Mouse (Mus musculus) Muller cell, postnatal 12 days (primary cell): ENCODE data around the gene Wwtr1.

Source experiments
- DNase-seq: peaks from one replicate; pipeline ENCODE4 v3.0.0-alpha.2; 2015; ENCODE audit errors: inconsistent ontology term

Wwtr1 gene

DNA sequence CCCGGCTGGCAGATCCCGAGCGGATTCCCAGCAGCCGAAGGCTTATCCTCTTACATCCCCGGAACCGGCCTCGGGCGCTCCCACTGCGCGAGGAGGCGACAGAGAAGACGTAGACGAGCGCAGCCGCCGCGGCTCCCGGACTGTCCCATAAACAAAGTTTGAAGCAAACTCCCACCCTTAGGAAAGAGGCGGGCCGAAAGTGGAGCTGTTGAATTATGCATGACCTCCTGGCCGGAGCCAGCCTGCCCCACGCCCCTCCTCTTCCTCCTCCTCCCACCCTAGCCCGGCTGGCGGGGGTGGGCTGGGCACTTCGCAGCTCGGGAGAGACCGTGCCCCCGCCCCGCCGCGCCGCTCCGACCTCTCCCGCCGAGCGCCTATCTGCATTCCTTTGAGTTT, at the start of gene Wwtr1:
Wwtr1 (minus strand) TSS at position 251 of the 396 bp plus-strand sequence.
- peak; percentile 99 for DNase-seq

- DNase-seq = no peak
Observed at GRCm38 (mm10) chr3:57619718-57620117, 44.0 kb upstream of the Wwtr1 start.

DNA sequence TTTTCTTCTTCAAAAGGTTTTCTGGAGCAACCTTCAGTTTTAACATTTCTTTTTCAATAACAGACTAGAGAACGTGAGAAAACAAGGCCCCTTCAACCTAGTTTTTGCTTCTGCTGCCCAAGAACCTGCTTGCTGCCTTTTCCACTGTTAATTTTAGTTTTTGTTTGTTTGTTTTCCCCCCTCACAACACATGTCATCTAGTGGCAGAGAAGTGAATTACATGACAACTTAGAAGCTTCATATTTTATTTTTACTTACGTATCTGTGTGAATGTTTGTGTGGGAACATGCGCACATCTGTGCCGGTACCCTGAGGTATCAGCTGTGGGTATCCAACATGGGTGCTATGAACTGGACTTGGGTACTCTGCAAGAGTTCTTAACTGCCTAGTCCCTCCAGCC, 39.9 kb upstream of the Wwtr1 start:
- DNase-seq = no peak

DNA sequence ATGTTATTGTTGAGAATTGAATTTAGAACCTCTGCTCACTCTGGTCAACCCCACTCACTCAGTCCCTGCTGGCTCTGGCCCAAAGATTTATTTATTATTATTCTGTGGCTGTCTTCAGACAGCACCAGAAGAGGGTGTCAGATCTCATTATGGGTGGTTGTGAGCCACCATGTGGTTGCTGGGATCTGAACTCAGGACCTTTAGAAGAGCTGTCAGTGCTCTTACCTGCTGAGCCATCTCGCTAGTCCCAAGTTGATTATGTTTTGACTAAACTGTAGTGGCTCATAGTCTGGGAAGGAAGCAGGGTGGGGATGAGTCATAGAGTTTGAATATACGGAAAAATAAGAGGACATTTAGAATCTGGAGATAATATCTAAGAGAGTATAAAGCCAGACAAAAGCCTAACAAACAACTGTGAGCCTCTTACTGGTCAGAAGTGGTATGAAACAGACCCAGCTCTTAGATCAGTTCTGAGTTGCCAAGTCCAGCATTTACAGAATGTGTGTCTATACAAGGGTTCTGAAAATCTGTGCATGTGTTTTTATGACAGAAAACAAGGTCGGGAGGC, 36.8 kb upstream of the Wwtr1 start:
- no peak for DNase-seq

DNA sequence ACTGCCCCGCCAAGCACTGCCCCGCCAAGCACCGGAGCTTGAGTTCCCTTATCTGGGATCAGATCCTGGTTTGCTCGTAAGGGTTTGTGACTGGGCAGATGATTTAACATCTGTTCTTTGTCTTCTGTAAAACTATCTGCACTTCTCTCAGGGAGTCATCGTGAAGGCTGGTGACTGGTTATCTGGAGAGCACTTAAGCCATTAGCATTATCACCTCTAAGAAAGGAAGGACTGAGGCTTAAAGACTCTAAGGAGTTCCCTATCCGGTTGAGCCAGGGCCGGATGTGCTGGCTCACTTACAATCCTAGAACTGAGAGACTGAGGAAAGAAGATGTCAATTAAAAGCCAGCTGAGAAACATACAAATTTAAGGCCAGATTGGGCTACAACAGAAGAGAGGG, 36.1 kb upstream of the Wwtr1 start:
- DNase-seq = no peak

DNA sequence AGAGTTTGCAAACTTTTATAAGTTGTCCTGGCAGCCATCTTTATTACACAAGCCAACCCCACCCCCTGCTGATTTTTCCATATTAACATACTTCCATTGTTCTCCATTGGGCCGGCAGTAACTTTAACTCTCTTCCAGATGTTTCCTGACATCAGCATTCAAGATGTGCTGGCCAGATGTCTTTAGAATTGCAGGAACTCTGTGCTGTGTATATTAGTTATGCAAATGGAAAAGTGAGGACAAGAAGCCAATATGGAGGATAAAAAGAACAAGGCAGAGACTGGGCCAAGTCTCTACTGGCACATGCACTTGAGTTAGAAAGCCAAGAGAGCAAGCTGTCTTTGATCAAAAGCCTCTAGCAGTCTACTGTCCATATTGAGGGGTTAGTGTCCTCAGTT, 28.9 kb upstream of the Wwtr1 start:
- DNase-seq = no peak

GRCm38 (mm10) chr3:57603891-57604617, 28.3 kb upstream of the Wwtr1 start:
- no peak for DNase-seq

GRCm38 (mm10) chr3:57602610-57603009, 26.9 kb upstream of the Wwtr1 start:
- no peak for DNase-seq

- DNase-seq = no peak
Observed at GRCm38 (mm10) chr3:57596566-57596965, 20.9 kb upstream of the Wwtr1 start.

GRCm38 (mm10) chr3:57595506-57595905, 19.8 kb upstream of the Wwtr1 start:
- DNase-seq = no peak

- no peak for DNase-seq
Observed at GRCm38 (mm10) chr3:57585967-57586366, 10.3 kb upstream of the Wwtr1 start.

DNA sequence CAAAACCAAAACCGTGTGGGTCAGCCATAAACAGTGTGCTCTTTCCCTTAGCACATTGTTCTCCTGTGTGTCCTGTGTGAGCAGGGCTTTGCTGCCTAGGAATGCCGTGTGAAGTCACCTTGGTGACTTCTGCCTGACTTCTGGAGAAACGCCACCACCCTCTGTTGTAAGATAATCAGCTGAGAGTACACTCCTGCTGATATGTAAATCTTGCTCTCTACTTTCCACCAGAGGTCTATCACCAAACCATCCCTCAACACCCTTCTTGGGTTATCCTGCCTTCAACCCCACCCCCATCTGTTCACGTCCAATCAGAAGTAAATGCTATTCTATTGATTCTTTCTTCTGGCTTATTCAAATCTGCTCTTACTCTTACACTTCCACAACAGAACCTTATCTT, 7.8 kb upstream of the Wwtr1 start:
- DNase-seq = no peak

GRCm38 (mm10) chr3:57580426-57581195, 4.9 kb upstream of the Wwtr1 start:
- no peak for DNase-seq

- DNase-seq = peak; percentile 97
Observed at GRCm38 (mm10) chr3:57576056-57576824, 530 bp upstream of the Wwtr1 start.

DNA sequence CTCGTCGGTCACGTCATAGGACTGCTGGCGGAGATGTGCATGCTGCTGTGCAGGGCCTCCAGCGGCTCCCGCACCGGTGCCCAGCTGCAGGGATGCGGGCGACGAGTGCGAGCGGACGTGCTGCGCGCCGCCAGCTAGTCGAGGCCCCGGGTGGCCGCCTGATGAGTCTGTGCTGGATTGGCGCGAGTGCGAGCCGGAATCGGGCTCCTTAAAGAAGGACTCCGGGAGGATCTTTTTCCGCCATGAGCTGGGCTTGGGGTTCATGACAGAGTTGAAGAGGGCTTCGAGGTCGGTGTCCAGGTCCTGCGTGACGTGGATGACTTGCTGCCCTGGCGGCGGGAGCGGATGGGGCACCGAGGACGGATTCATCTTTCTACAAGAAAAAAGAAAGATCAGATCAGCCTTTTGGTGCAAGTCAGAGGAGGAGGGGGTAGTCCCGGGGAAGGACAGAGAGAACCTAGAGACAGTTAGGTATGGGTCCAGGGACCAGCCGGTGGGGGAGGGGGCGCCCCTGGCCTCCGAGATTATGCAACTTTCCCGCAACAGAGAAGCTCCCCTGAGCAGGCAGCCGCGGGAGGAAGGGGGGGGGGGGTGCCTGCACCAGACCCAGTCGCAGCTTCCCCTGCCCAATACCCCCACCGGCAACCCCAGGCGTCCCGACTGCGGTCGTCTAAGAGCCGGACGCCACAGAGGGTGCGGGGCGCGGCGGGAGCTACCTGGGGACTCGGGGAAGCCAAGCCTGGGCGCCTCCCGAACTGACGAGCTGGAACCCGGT, 638 bp downstream of the Wwtr1 start:
- peak; percentile 53 for DNase-seq

GRCm38 (mm10) chr3:57573898-57574570, 1.7 kb downstream of the Wwtr1 start:
- DNase-seq = peak; percentile 74

DNA sequence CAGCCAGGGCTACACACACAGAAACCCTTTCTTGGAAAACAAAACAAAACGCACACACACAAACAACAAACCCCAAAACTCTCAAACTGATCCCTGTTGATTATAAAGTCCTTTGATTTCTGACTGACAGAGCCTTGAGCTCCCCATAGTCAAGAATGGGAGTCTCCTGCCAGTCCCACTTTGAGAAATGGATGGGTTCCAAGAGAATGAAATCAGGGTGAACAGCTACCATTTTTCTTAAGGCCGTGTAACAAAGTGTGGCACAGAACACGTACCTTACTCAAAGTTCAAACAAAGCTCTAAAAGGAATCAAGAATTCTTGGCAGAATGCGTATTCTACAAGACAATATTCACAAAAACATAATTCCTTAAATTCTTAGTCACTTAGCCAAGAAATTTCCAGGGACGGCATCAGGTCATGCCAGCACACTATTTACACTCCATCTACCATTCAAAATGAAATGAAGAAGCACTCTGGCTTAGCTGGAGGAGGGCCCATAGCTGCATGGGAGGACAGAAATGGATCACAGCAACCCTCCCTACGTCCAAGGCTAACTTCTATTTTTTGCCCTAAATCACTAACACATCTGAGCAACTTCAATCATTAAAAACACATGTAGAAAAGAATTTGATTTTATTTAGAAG, 3.3 kb downstream of the Wwtr1 start:
- peak; percentile 68 for DNase-seq

GRCm38 (mm10) chr3:57566655-57567054, 9.1 kb downstream of the Wwtr1 start:
- no peak for DNase-seq

DNA sequence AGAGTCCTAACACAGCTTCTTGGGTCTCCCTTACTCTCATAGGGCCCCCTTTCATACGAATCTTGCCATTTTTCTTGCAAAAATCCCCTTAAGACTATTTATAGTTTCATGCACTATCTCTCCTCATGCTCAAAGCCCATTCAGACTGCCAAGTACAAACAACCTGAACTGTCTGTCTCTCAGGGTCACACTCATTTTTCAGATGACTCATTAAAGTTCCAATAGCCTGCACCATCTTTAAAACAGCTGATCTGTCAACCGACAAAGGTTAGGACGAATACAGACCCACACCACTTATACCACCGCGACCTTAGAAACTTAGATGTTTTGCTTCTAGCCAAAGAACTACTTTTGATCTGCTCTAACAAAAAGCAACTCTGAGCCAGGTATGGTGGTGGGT, 12.1 kb downstream of the Wwtr1 start:
- no peak for DNase-seq

DNA sequence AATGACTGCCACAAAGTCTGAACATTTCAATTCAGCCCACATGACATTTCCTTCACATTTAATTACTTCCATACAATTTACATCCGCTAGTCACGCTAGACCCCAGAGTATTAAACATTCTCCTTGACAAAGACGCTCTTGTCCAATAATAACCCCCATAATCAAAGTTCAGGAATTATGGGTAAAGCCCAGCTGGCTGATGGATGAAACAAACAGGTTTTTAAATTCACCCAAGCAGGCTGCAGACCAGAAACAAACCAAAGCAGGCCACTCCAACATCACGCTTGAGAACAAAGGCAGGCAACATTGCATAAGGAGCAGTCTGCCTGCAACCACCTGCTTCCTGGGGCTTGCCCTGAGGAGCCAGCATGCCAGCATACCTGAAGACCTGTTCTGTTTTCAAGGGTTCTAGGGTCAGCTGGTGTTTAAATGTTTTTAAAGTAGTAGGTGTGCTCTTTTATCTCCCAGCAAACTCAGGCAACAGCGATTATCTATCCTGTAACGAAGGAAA, 12.7 kb downstream of the Wwtr1 start:
- no peak for DNase-seq
